Mouse (Mus musculus) G1E-ER4 (cell line): ENCODE data around the gene Nacc1. TPM values are rescaled to one million over a fixed set of nuclear protein-coding genes. Genes with fewer than 3 reads are reported as not detected.

Source experiments
- GATA1 ChIP-seq: IDR thresholded peaks from one replicate; pipeline ENCODE4 v1.8.0; 2012; ENCODE audit warnings: low read length, inconsistent platforms
- polyA plus RNA-seq: library from polyadenylated mRNA; stranded (reverse); fragments of >175 nt; gene quantifications from 2 replicates; pipeline ENCODE4 v1.2.3, GENCODE M21; 2012

Nacc1 gene
- polyA plus RNA-seq, 1 experiment, result 187 TPM

GRCm38 (mm10) chr8:84689091-84689915 is 1.6 kb upstream of the Nacc1 start:
- no peak for TF ChIP-seq GATA1

GRCm38 (mm10) chr8:84687003-84687704 is 508 bp downstream of the Nacc1 start:
- no peak for TF ChIP-seq GATA1

- TF ChIP-seq GATA1, result no peak
These were observed 1.3 kb downstream of the Nacc1 start, which contains the start of gene Trmt1 for GRCm38 (mm10) chr8:84686191-84687002. Trmt1 (plus strand) TSS chr8:84686307.

GRCm38 (mm10) chr8:84684537-84684936 is 3.1 kb downstream of the Nacc1 start:
- TF ChIP-seq GATA1, result no peak

- no peak for TF ChIP-seq GATA1
These were observed 5.4 kb downstream of the Nacc1 start for GRCm38 (mm10) chr8:84682257-84682656.

- no peak for TF ChIP-seq GATA1
These were observed 6.2 kb downstream of the Nacc1 start for GRCm38 (mm10) chr8:84681476-84681875.

- TF ChIP-seq GATA1, result no peak
These were observed 10.4 kb downstream of the Nacc1 start for GRCm38 (mm10) chr8:84677305-84677704.

GRCm38 (mm10) chr8:84668731-84669485 is 18.8 kb downstream of the Nacc1 start:
- TF ChIP-seq GATA1, result no peak

- no peak for TF ChIP-seq GATA1
These were observed 19.6 kb downstream of the Nacc1 start for GRCm38 (mm10) chr8:84668081-84668480.

- TF ChIP-seq GATA1, result no peak
These were observed 22.2 kb downstream of the Nacc1 start for GRCm38 (mm10) chr8:84665385-84665893.

- TF ChIP-seq GATA1, result no peak
These were observed 22.9 kb downstream of the Nacc1 start for GRCm38 (mm10) chr8:84664566-84665384.

GRCm38 (mm10) chr8:84663483-84664327 is 24.0 kb downstream of the Nacc1 start:
- no peak for TF ChIP-seq GATA1

- no peak for TF ChIP-seq GATA1
These were observed 25.0 kb downstream of the Nacc1 start, which contains the start of gene Ier2 for GRCm38 (mm10) chr8:84662581-84663065. Ier2 (minus strand) TSS chr8:84662852.
